Mouse (Mus musculus) kidney, adult 2 months (tissue): ENCODE measurements around the gene Oaz2.

Experiments used
- CTCF ChIP-seq: fragments of 200-500 bp; conservative IDR thresholded peaks from 2 replicates; pipeline ENCODE4 v1.5.1; 2011; ENCODE audit warnings: low read depth, mild to moderate bottlenecking, control low read depth, low read length, moderate library complexity, mixed read lengths; ENCODE audit not compliant: insufficient read depth, insufficient read length
- POLR2A ChIP-seq: fragments of 200-500 bp; IDR thresholded peaks from one replicate; pipeline ENCODE4 v1.6.1; 2011; ENCODE audit warnings: low read depth, low read length, control low read depth

GRCm38 (mm10) chr9:65702286-65702685 lies 34.5 kb downstream of the Oaz2 start:
- TF ChIP-seq CTCF: no peak
- TF ChIP-seq POLR2A: no peak
